Mouse (Mus musculus) heart, postnatal 0 days (tissue): ENCODE data around the gene Ccdc34. TPM values are rescaled to one million over a fixed set of nuclear protein-coding genes. Genes with fewer than 3 reads are reported as not detected.
A peak's percentile ranks its signal among the peaks of the same experiment; 100 is the strongest.

Experiments
- ATAC-seq: fragments of 200-750 bp; cut with Nextera tagmentation; 2 replicates; pipeline ENCODE4 v1.8.0; 2017; ENCODE audit warnings: low read depth, moderate number of reproducible peaks, moderate library complexity; ENCODE audit not compliant: insufficient read depth
- DNase-seq: peaks from one replicate; pipeline ENCODE4 v3.0.0-alpha.2; 2016; ENCODE audit warnings: low spot score
- H3K27ac ChIP-seq: fragments of 300-500 bp; sonication (generic); 2 replicates; pipeline ENCODE4 v1.5.1; 2014; ENCODE audit warnings: low read depth, mild to moderate bottlenecking
- H3K27me3 ChIP-seq: fragments of 300-500 bp; sonication (generic); 2 replicates; pipeline ENCODE4 v1.6.1; 2014; ENCODE audit warnings: low read length, mixed read lengths; ENCODE audit not compliant: control insufficient read depth, insufficient read depth
- H3K36me3 ChIP-seq: fragments of 300-500 bp; sonication (generic); replicated peaks from 2 replicates; pipeline ENCODE4 v1.6.1; 2014; ENCODE audit warnings: low read length, mixed read lengths; ENCODE audit not compliant: control insufficient read depth, insufficient read depth
- H3K4me1 ChIP-seq: fragments of 300-500 bp; sonication (generic); 2 replicates; pipeline ENCODE4 v1.6.1; 2014; ENCODE audit warnings: antibody characterized with exemption; ENCODE audit not compliant: control insufficient read depth, insufficient read depth
- H3K4me2 ChIP-seq: fragments of 300-500 bp; sonication (generic); 2 replicates; pipeline ENCODE4 v1.6.1; 2014; ENCODE audit warnings: low read depth, mild to moderate bottlenecking, low read length, moderate library complexity
- H3K4me3 ChIP-seq: fragments of 300-500 bp; sonication (generic); 2 replicates; pipeline ENCODE4 v1.5.1; 2014; ENCODE audit warnings: low read depth, low read length
- H3K9ac ChIP-seq: fragments of 300-500 bp; sonication (generic); replicated peaks from 2 replicates; pipeline ENCODE4 v1.6.1; 2014; ENCODE audit warnings: low read depth, low read length, mixed read lengths
- H3K9me3 ChIP-seq: fragments of 300-500 bp; sonication (generic); replicated peaks from 2 replicates; pipeline ENCODE4 v1.6.1; 2016; ENCODE audit warnings: low read length; ENCODE audit not compliant: control insufficient read depth
- CTCF ChIP-seq: IDR thresholded peaks from 2 replicates; pipeline ENCODE4 v1.5.1; 2016; ENCODE audit warnings: antibody characterized with exemption, control low read depth, low read depth
- EP300 ChIP-seq: IDR thresholded peaks from 2 replicates; pipeline ENCODE4 v1.6.1; 2016; ENCODE audit warnings: antibody characterized with exemption, low read depth
- WGBS: fragments of 180-500 bp; shearing (Covaris S2); extraction: QIAGEN DNeasy Blood & Tissue Kit; methylation state at CpG from one replicate; pipeline ENCODE4 v1.1.7; 2014; 5-methylcytosine and 5-hydroxymethylcytosine counted together
- polyA plus RNA-seq: library from polyadenylated mRNA; unstranded; fragments of >200 nt; fragmentation: Nextera tagmentation; extraction: Ambion mirVana; gene quantifications from 2 replicates; pipeline ENCODE4 v1.2.1, GENCODE M21; 2015
- total RNA-seq: library from RNA; depleted of rRNA; stranded (reverse); fragments of >200 nt; gene quantifications from 2 replicates; pipeline ENCODE4 v1.2.3, GENCODE M21; 2014; ENCODE audit warnings: low replicate concordance

Gene Ccdc34
- total and polyA plus RNA-seq, 2 experiments from 2014 or later: 6.9 to 16.5 TPM

DNA sequence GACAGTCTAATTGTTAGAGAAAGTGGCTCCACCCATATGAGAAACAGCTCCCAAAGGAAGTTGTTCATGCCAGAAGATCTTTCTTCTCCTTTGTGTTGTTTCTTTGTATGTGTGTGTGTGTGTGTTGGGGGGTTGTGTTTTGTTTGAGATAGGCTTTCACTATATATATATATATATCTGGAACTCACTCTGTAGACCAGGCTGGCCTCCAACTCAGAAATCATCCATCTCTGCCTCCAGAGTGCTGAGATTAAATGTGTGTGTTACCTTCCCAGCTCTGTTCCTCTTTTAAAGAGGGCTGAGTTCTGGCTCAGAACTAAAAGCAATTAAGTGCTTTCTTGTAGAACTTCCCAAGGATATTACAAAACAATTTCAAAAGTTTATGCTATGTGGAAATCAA is 8.2 kb upstream of the Ccdc34 start:
- Histone ChIP-seq H3K9me3 (no peaks in the 10 kb centered on the region), H3K4me3 (no peak overlapping the region), H3K36me3 (peaks cover 42% of the 10 kb centered on the region), H3K27ac (no peak overlapping the region), H3K4me1 (no peaks in the 10 kb centered on the region), H3K9ac (no peak overlapping the region), H3K27me3 (no peaks in the 10 kb centered on the region), H3K4me2 (no peak overlapping the region)
- ATAC-seq (no peak), DNase-seq (no peak)
- TF ChIP-seq CTCF: no peak

DNA sequence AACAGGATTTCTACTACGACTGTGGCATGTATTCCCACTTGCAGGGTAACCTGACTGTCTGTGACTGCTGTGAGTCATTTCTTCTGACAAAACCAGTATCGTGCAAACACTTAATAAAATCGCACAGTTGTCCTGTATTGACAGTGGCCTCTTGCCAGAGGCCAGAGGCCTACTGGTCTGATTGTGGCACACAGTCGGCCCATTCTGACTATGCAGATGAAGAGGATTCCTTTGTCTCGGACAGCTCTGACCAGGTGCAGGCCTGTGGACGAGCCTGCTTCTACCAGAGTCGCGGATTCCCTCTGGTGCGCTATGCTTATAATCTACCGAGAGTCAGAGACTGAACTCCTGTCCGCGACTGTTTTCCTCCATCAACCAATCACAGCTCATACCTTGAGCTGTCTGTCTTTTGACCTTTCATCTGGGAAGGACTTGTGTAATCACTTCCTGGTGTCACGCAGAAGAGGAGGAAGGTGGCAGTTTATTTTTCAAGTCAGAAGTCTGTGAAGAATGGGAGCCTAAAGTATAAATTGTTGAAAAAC is 5.4 kb upstream of the Ccdc34 start:
- Histone ChIP-seq H3K4me1 (0 out of 2 replicates have a peak, but pooled peaks cover 4% of the 10 kb centered on the region), H3K9ac (no peak overlapping the region), H3K27ac (no peak overlapping the region), H3K36me3 (peaks cover 25% of the 10 kb centered on the region), H3K4me3 (no peak overlapping the region), H3K4me2 (no peak overlapping the region), H3K27me3 (no peaks in the 10 kb centered on the region), H3K9me3 (no peaks in the 10 kb centered on the region)
- DNase-seq: no peak
- TF ChIP-seq EP300 (no peak), CTCF (no peak)
- ATAC-seq: no peak
- 87% methylated on average over 13 of the region's 13 CpGs for WGBS

DNA sequence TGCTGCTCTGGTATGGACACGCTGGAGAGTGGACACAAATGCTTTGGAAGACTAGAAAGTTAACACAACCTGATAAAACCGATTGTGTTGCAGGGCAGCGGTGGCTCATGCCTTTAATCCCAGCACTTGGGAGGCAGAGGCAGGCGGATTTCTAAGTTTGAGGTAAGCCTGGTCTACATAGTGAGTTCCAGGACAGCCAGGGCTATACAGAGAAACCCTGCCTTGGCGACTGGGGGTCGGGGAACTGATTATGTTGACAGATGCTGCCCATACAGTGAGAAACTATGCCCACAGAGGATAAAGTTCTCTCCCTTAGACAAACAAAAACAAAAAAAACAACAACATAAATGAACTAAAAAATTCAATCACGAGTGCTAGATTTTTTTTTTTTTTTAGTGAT is 530 bp upstream of the Ccdc34 start:
- ATAC-seq: no peak
- TF ChIP-seq EP300 (no peak), CTCF (no peak)
- H3K36me3 ChIP-seq: peaks cover 14% of the 10 kb centered on the region
- H3K4me3 ChIP-seq: peak overlapping the region; percentile 89
- peak overlapping the region; percentile 86; the same call in 1 of the 2 replicates for H3K9ac ChIP-seq
- DNase-seq: no peak
- no peaks in the 10 kb centered on the region for H3K27me3 ChIP-seq
- H3K4me2 ChIP-seq: peak overlapping the region; percentile 84
- 38% methylated on average over 7 of the region's 7 CpGs for WGBS
- 0 out of 2 replicates have a peak, but pooled peaks cover 10% of the 10 kb centered on the region for H3K4me1 ChIP-seq
- no peak overlapping the region for H3K27ac ChIP-seq
- no peaks in the 10 kb centered on the region for H3K9me3 ChIP-seq

DNA sequence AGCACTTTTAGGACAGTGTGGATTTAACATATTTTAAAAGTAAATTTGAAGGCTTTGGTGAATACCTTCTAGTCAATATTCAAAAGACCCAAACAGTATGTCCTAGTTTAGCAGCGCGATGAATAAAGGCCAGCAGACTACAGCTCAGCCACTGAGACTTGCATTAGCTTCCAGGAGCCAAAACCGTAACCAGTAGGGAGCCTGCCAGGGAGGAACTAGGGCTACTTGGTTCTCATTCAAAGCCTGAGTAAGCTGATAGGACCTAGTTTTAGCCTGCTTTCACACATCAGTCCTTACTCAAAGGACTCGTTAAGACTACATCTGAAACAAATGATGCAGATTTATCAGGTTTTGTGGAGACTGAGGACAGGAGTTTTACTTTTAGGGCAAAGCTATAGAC is 2.0 kb downstream of the Ccdc34 start:
- WGBS: 68% methylated on average over 4 of the region's 4 CpGs
- Histone ChIP-seq H3K4me1 (0 out of 2 replicates have a peak, but pooled peaks cover 10% of the 10 kb centered on the region), H3K4me2 (no peak overlapping the region), H3K27me3 (no peaks in the 10 kb centered on the region), H3K9me3 (no peaks in the 10 kb centered on the region), H3K4me3 (no peak overlapping the region), H3K36me3 (peaks cover 9% of the 10 kb centered on the region), H3K27ac (no peak overlapping the region), H3K9ac (no peak overlapping the region)
- DNase-seq (no peak), ATAC-seq (no peak)
- TF ChIP-seq CTCF (no peak), EP300 (no peak)

DNA sequence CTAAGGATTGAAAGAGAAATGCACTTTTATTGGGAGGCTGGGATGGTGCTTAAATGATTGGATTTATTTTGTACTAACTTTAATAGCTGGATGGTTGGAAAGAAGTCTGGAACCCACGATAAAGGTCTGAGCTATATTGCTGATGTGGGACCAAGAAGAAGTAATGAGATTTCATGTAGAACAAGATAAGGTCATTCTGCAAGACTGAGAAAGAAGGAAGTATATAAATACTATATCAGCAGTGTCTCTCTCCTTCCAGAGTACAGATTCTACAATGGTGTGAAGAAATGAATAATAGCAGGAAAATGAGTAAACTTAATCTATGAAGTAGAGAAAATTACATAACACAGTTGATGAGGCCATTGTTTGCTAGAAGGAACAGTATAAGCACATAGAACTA is 2.8 kb downstream of the Ccdc34 start:
- 84% methylated on average over 1 of the region's 1 CpGs for whole genome bisulfite sequencing
- Histone ChIP-seq H3K36me3 (peaks cover 9% of the 10 kb centered on the region), H3K27ac (no peak overlapping the region), H3K9ac (no peak overlapping the region), H3K4me3 (no peak overlapping the region), H3K27me3 (no peaks in the 10 kb centered on the region), H3K4me2 (no peak overlapping the region), H3K9me3 (no peaks in the 10 kb centered on the region), H3K4me1 (0 out of 2 replicates have a peak, but pooled peaks cover 10% of the 10 kb centered on the region)
- no peak for DNase-seq
- no peak for TF ChIP-seq EP300
- no peak for TF ChIP-seq CTCF
- ATAC-seq: no peak

DNA sequence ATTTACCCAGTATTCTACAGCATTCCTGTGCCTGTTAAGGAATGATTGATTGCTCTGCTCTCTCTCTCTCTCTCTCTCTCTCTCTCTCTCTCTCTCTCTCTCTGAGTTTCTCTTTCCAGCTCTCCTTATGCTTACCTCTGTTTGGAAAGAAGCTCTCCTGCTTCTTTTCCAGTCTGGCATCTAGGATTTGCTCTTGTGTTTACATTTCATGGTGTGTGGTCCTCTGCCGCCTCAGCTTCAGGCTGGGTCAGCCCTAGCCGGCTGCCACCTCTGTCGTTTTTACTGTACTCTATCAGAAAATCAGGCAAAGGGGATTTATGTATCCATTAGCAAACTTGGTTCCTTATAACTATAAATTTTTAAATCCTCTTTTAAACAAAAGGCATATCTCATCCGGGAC is 18.6 kb downstream of the Ccdc34 start:
- ATAC-seq: no peak
- WGBS: 33% methylated on average over 4 of the region's 4 CpGs
- Histone ChIP-seq H3K4me2 (peak overlapping the region; percentile 36), H3K4me3 (no peak overlapping the region), H3K9ac (no peak overlapping the region; the same call in 1 of the 2 replicates), H3K27me3 (no peaks in the 10 kb centered on the region), H3K4me1 (peaks cover 10% of the 10 kb centered on the region; the same call in 1 of the 2 replicates), H3K36me3 (peaks cover 15% of the 10 kb centered on the region), H3K27ac (peak overlapping the region; percentile 76), H3K9me3 (no peaks in the 10 kb centered on the region)
- DNase-seq: no peak
- TF ChIP-seq CTCF (no peak), EP300 (no peak)
